Mouse (Mus musculus): ENCODE results near the gene Lypd3. TPM values are rescaled to one million over a fixed set of nuclear protein-coding genes. Genes with fewer than 3 reads are reported as not detected.

Gene Lypd3
- polyA plus RNA-seq, 1 experiment = not detected

DNA sequence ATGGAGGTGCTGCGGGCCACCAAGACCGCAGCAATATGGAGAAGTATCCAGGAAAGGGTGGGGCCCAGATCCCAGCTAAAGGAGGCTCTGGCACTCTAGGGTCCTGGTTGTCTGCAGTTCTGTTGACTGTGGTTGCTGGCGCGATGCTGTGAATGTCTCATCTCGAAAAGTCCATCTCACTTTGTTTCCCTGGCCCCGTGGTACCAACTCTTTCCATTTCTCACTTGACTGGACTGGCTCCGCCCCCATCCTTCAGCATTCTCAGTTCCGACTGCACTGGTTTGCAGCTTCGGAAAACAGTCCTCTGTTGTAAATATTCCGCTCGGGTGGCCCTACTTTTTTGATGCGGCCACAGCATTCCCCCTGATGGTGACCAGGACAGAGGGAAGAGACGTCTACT, 4.1 kb downstream of the Lypd3 start:
- Histone ChIP-seq H3K27me3 (ENCODE audit: control insufficient read depth, insufficient read depth, low read length) (peaks cover 1% of the 10 kb centered on the region; the same call in 1 of the 2 replicates), H3K4me1 (ENCODE audit: control insufficient read depth, insufficient read depth, insufficient read length) (peaks cover 10% of the 10 kb centered on the region), H3K36me3 (ENCODE audit: control insufficient read depth, insufficient read depth, low read length) (no peaks in the 10 kb centered on the region), H3K4me3 (ENCODE audit: extremely low read depth, insufficient read depth, insufficient read length) (no peak overlapping the region), H3K27ac (ENCODE audit: insufficient read depth, low read length) (no peak overlapping the region)
- no peak for TF ChIP-seq POLR2A (IDR thresholded peaks at IDR 0.05; ENCODE audit: low read depth, low read length)
- no peak for TF ChIP-seq CTCF (IDR thresholded peaks at IDR 0.05; ENCODE audit: extremely low read depth, insufficient read depth, insufficient read length, insufficient replicate concordance)
- no peak for DNase-seq (ENCODE audit: low read depth in 1 of 2, low spot score in 2 of 2)
- WGBS = 81% methylated on average over 13 of the region's 13 CpGs

GRCm38 (mm10) chr7:24642491-24642890, 6.1 kb downstream of the Lypd3 start:
- DNase-seq (ENCODE audit: low read depth in 1 of 2, low spot score in 2 of 2) = peak; percentile 46 to 64
- H3K4me1 ChIP-seq (ENCODE audit: control insufficient read depth, insufficient read depth, insufficient read length) = peaks cover 20% of the 10 kb centered on the region
- H3K36me3 ChIP-seq (ENCODE audit: control insufficient read depth, insufficient read depth, low read length) = no peaks in the 10 kb centered on the region
- H3K4me3 ChIP-seq (ENCODE audit: extremely low read depth, insufficient read depth, insufficient read length) = no peak overlapping the region
- H3K27ac ChIP-seq (ENCODE audit: insufficient read depth, low read length) = no peak overlapping the region
- WGBS = 20% methylated on average over 9 of the region's 9 CpGs
- peaks cover 1% of the 10 kb centered on the region; the same call in 1 of the 2 replicates for H3K27me3 ChIP-seq (ENCODE audit: control insufficient read depth, insufficient read depth, low read length)
- peak; percentile 72; the same call in 1 of the 2 replicates for TF ChIP-seq CTCF (IDR thresholded peaks at IDR 0.05; ENCODE audit: extremely low read depth, insufficient read depth, insufficient read length, insufficient replicate concordance)
- TF ChIP-seq POLR2A (IDR thresholded peaks at IDR 0.05; ENCODE audit: low read depth, low read length) = no peak

- TF ChIP-seq POLR2A (IDR thresholded peaks at IDR 0.05; ENCODE audit: low read depth, low read length) (no peak), CTCF (IDR thresholded peaks at IDR 0.05; ENCODE audit: extremely low read depth, insufficient read depth, insufficient read length, insufficient replicate concordance) (no peak)
- WGBS = 57% methylated on average over 6 of the region's 6 CpGs
- Histone ChIP-seq H3K27me3 (ENCODE audit: control insufficient read depth, insufficient read depth, low read length) (no peaks in the 10 kb centered on the region), H3K36me3 (ENCODE audit: control insufficient read depth, insufficient read depth, low read length) (no peaks in the 10 kb centered on the region), H3K4me1 (ENCODE audit: control insufficient read depth, insufficient read depth, insufficient read length) (peaks cover 20% of the 10 kb centered on the region), H3K27ac (ENCODE audit: insufficient read depth, low read length) (no peak overlapping the region), H3K4me3 (ENCODE audit: extremely low read depth, insufficient read depth, insufficient read length) (no peak overlapping the region)
- no peak for DNase-seq (ENCODE audit: low read depth in 1 of 2, low spot score in 2 of 2)
Observed at GRCm38 (mm10) chr7:24644492-24644891, 8.1 kb downstream of the Lypd3 start.

DNA sequence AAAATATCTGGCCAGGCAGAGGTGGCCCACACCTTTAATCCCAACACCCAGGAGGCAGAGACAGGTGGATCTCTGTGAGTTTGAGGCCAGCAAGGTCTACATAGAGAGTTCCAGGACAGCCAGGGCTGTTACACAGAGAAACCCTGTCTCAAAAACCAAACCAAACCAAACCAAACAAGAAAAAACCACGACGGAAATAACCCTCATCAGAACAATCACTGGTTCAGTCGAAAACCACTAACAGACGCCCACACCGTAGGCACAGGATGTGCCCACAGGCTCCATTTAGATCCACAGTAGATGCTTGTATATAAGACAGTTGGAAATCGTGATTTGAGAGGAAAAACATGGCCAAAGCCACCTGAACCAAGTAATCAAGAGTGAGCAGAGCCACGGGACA, 8.6 kb downstream of the Lypd3 start:
- H3K27me3 ChIP-seq (ENCODE audit: control insufficient read depth, insufficient read depth, low read length) = no peaks in the 10 kb centered on the region
- WGBS = 10% methylated on average over 7 of the region's 7 CpGs
- no peak overlapping the region for H3K27ac ChIP-seq (ENCODE audit: insufficient read depth, low read length)

GRCm38 (mm10) chr7:24646486-24646885, 10.1 kb downstream of the Lypd3 start:
- H3K36me3 ChIP-seq (ENCODE audit: control insufficient read depth, insufficient read depth, low read length) = no peaks in the 10 kb centered on the region
- peaks cover 20% of the 10 kb centered on the region for H3K4me1 ChIP-seq (ENCODE audit: control insufficient read depth, insufficient read depth, insufficient read length)
- peak; percentile 21 to 30 for DNase-seq (ENCODE audit: low read depth in 1 of 2, low spot score in 2 of 2)
- 31% methylated on average over 7 of the region's 7 CpGs for WGBS
- TF ChIP-seq POLR2A (IDR thresholded peaks at IDR 0.05; ENCODE audit: low read depth, low read length) (no peak), CTCF (IDR thresholded peaks at IDR 0.05; ENCODE audit: extremely low read depth, insufficient read depth, insufficient read length, insufficient replicate concordance) (no peak)
- H3K27me3 ChIP-seq (ENCODE audit: control insufficient read depth, insufficient read depth, low read length) = no peaks in the 10 kb centered on the region
- H3K27ac ChIP-seq (ENCODE audit: insufficient read depth, low read length) = no peak overlapping the region
- H3K4me3 ChIP-seq (ENCODE audit: extremely low read depth, insufficient read depth, insufficient read length) = no peak overlapping the region

More for the DNA sequence above, 8.6 kb downstream of the Lypd3 start:
- peak in 1 of 2 experiments; percentile 52 for DNase-seq (ENCODE audit: low read depth in 1 of 2, low spot score in 2 of 2)
- TF ChIP-seq POLR2A (IDR thresholded peaks at IDR 0.05; ENCODE audit: low read depth, low read length) = no peak
- TF ChIP-seq CTCF (IDR thresholded peaks at IDR 0.05; ENCODE audit: extremely low read depth, insufficient read depth, insufficient read length, insufficient replicate concordance) = no peak
- Histone ChIP-seq H3K4me3 (ENCODE audit: extremely low read depth, insufficient read depth, insufficient read length) (no peak overlapping the region), H3K4me1 (ENCODE audit: control insufficient read depth, insufficient read depth, insufficient read length) (peaks cover 20% of the 10 kb centered on the region), H3K36me3 (ENCODE audit: control insufficient read depth, insufficient read depth, low read length) (no peaks in the 10 kb centered on the region)

- peak; percentile 91 for TF ChIP-seq CTCF (IDR thresholded peaks at IDR 0.05; ENCODE audit: extremely low read depth, insufficient read depth, insufficient read length, insufficient replicate concordance)
- no peak for TF ChIP-seq POLR2A (IDR thresholded peaks at IDR 0.05; ENCODE audit: low read depth, low read length)
- peak; percentile 28 to 63 for DNase-seq (ENCODE audit: low read depth in 1 of 2, low spot score in 2 of 2)
- H3K27ac ChIP-seq (ENCODE audit: insufficient read depth, low read length) = no peak overlapping the region
Observed at GRCm38 (mm10) chr7:24653681-24654080, 17.3 kb downstream of the Lypd3 start.

GRCm38 (mm10) chr7:24659737-24660357, 23.5 kb downstream of the Lypd3 start:
- Histone ChIP-seq H3K36me3 (ENCODE audit: control insufficient read depth, insufficient read depth, low read length) (no peaks in the 10 kb centered on the region), H3K27ac (ENCODE audit: insufficient read depth, low read length) (no peak overlapping the region), H3K4me3 (ENCODE audit: extremely low read depth, insufficient read depth, insufficient read length) (no peak overlapping the region), H3K27me3 (ENCODE audit: control insufficient read depth, insufficient read depth, low read length) (no peaks in the 10 kb centered on the region), H3K4me1 (ENCODE audit: control insufficient read depth, insufficient read depth, insufficient read length) (peaks cover 3% of the 10 kb centered on the region; the same call in 1 of the 2 replicates)
- no peak for DNase-seq (ENCODE audit: low read depth in 1 of 2, low spot score in 2 of 2)
- no peak for TF ChIP-seq POLR2A (IDR thresholded peaks at IDR 0.05; ENCODE audit: low read depth, low read length)
- no peak for TF ChIP-seq CTCF (IDR thresholded peaks at IDR 0.05; ENCODE audit: extremely low read depth, insufficient read depth, insufficient read length, insufficient replicate concordance)
- 85% methylated on average over 12 of the region's 12 CpGs for WGBS

More at GRCm38 (mm10) chr7:24653681-24654080, 17.3 kb downstream of the Lypd3 start:
- H3K4me3 ChIP-seq (ENCODE audit: extremely low read depth, insufficient read depth, insufficient read length) = no peak overlapping the region
- no peaks in the 10 kb centered on the region for H3K4me1 ChIP-seq (ENCODE audit: control insufficient read depth, insufficient read depth, insufficient read length)
- no peaks in the 10 kb centered on the region for H3K27me3 ChIP-seq (ENCODE audit: control insufficient read depth, insufficient read depth, low read length)
- H3K36me3 ChIP-seq (ENCODE audit: control insufficient read depth, insufficient read depth, low read length) = no peaks in the 10 kb centered on the region
- WGBS = 23% methylated on average over 7 of the region's 7 CpGs

Data from spleen, adult 2 months (tissue).